Mouse (Mus musculus) embryo, embryonic 11.5 days (tissue): Measurements from ENCODE around the gene Isyna1.
"Not testable (repeated sequence)": the region's sequence is repeated elsewhere in the genome, so short reads cannot be mapped to it uniquely, and the experiment has no call there.

Source experiments
- DNase-seq: peaks from one replicate; pipeline ENCODE4 v3.0.0-alpha.2; 2012; ENCODE audit warnings: low read depth, low spot score

Gene Isyna1

GRCm38 (mm10) chr8:70574915-70575314, 19.3 kb upstream of the Isyna1 start:
- DNase-seq, result no peak

- no peak for DNase-seq
These were observed 17.0 kb upstream of the Isyna1 start for GRCm38 (mm10) chr8:70577207-70577606.

- DNase-seq, result no peak
These were observed 10.4 kb upstream of the Isyna1 start for GRCm38 (mm10) chr8:70583476-70584387.

GRCm38 (mm10) chr8:70584606-70585257, 9.4 kb upstream of the Isyna1 start:
- DNase-seq, result no peak

GRCm38 (mm10) chr8:70585258-70585652, 8.9 kb upstream of the Isyna1 start:
- DNase-seq, result no peak

- DNase-seq, result not testable (repeated sequence)
These were observed 6.2 kb upstream of the Isyna1 start for GRCm38 (mm10) chr8:70587955-70588354.

- no peak for DNase-seq
These were observed 2.6 kb upstream of the Isyna1 start for GRCm38 (mm10) chr8:70591569-70591968.

- no peak for DNase-seq
These were observed 1.0 kb upstream of the Isyna1 start for GRCm38 (mm10) chr8:70593173-70593572.

- no peak for DNase-seq
These were observed 720 bp downstream of the Isyna1 start for GRCm38 (mm10) chr8:70594621-70595564.

- DNase-seq, result no peak
These were observed 1.6 kb downstream of the Isyna1 start for GRCm38 (mm10) chr8:70595811-70596210.

GRCm38 (mm10) chr8:70596216-70596615, 2.0 kb downstream of the Isyna1 start:
- DNase-seq, result no peak

GRCm38 (mm10) chr8:70596775-70597416, 2.7 kb downstream of the Isyna1 start:
- no peak for DNase-seq

- no peak for DNase-seq
These were observed 3.5 kb downstream of the Isyna1 start for GRCm38 (mm10) chr8:70597417-70598272.

GRCm38 (mm10) chr8:70598283-70598682, 4.1 kb downstream of the Isyna1 start:
- DNase-seq, result no peak

GRCm38 (mm10) chr8:70598722-70599121, 4.5 kb downstream of the Isyna1 start:
- no peak for DNase-seq

GRCm38 (mm10) chr8:70599507-70600290, 5.5 kb downstream of the Isyna1 start:
- no peak for DNase-seq

- no peak for DNase-seq
These were observed 6.5 kb downstream of the Isyna1 start for GRCm38 (mm10) chr8:70600473-70601270.

GRCm38 (mm10) chr8:70601271-70601649, 7.1 kb downstream of the Isyna1 start:
- peak; percentile 92 for DNase-seq
